Mouse (Mus musculus) gastrocnemius, postnatal 14 days (tissue): Measurements from ENCODE around the gene Btnl10. TPM values are rescaled to one million over a fixed set of nuclear protein-coding genes. Genes with fewer than 3 reads are reported as not detected.

ENCODE experiments used
- DNase-seq: peaks from one replicate; pipeline ENCODE4 v3.0.0; 2021; ENCODE audit warnings: mixed read lengths
- intact Hi-C: fragments of 180-260 bp; cut with DNase I; formaldehyde crosslinking; loops from one replicate; pipeline ENCODE4 v1.15.1; 2025; ENCODE audit warnings: low total_unique reads
- long read RNA-seq, 2 experiments: library from polyadenylated mRNA; stranded (forward); transcript quantifications; one replicate each; pipeline ENCODE4 v2.0.0; 2021
- total RNA-seq, 2 experiments: library from RNA; stranded (reverse); gene quantifications; 2 replicates each; pipeline ENCODE4 v1.2.3; 2021

Gene Btnl10
- not detected for total RNA-seq
- long read RNA-seq, experiment 1, result 0 reads
- long read RNA-seq, experiment 2, result 0 reads

GRCm38 (mm10) chr11:58917745-58918366 is at the start of gene Btnl10:
Gene Btnl10, plus strand, starts transcription at chr11:58917908.
- intact Hi-C loops, result no loop called here
- DNase-seq, result no peak

GRCm38 (mm10) chr11:58867954-58868330 is 49.8 kb upstream of the Btnl10 start:
- no peak for DNase-seq
- intact Hi-C loops, result no loop called here

GRCm38 (mm10) chr11:58870961-58871360 is 46.7 kb upstream of the Btnl10 start:
- intact Hi-C loops, result no loop called here
- no peak for DNase-seq

- no peak for DNase-seq
- intact Hi-C loops, result no loop called here
Observed at GRCm38 (mm10) chr11:58883756-58884155, 34.0 kb upstream of the Btnl10 start.

GRCm38 (mm10) chr11:58890511-58890910 is 27.2 kb upstream of the Btnl10 start:
- intact Hi-C loops, result no loop called here
- no peak for DNase-seq

GRCm38 (mm10) chr11:58894456-58894855 is 23.3 kb upstream of the Btnl10 start:
- DNase-seq, result no peak
- intact Hi-C loops, result no loop called here

- intact Hi-C loops, result no loop called here
- no peak for DNase-seq
Observed at GRCm38 (mm10) chr11:58897485-58897884, 20.2 kb upstream of the Btnl10 start.

- intact Hi-C loops, result no loop called here
- no peak for DNase-seq
Observed at GRCm38 (mm10) chr11:58901080-58901479, 16.6 kb upstream of the Btnl10 start.

- peak; percentile 95 for DNase-seq
- intact Hi-C loops, result no loop called here
Observed at GRCm38 (mm10) chr11:58903511-58904409, 13.9 kb upstream of the Btnl10 start, which contains the start of gene Zfp39. Gene Zfp39, minus strand, starts transcription at chr11:58904225.

- intact Hi-C loops, result no loop called here
- DNase-seq, result no peak
Observed at GRCm38 (mm10) chr11:58904410-58904718, 13.3 kb upstream of the Btnl10 start.

GRCm38 (mm10) chr11:58904838-58905237 is 12.9 kb upstream of the Btnl10 start:
- no peak for DNase-seq

GRCm38 (mm10) chr11:58913776-58914175 is 3.9 kb upstream of the Btnl10 start:
- intact Hi-C loops, result no loop called here

More at GRCm38 (mm10) chr11:58904838-58905237, 12.9 kb upstream of the Btnl10 start:
- intact Hi-C loops, result no loop called here

GRCm38 (mm10) chr11:58914461-58915028 is 3.2 kb upstream of the Btnl10 start:
- no peak for DNase-seq
- intact Hi-C loops, result no loop called here

More at GRCm38 (mm10) chr11:58913776-58914175, 3.9 kb upstream of the Btnl10 start:
- DNase-seq, result no peak

- DNase-seq, result no peak
- intact Hi-C loops, result no loop called here
Observed at GRCm38 (mm10) chr11:58916879-58917744, 596 bp upstream of the Btnl10 start.

- no peak for DNase-seq
- intact Hi-C loops, result no loop called here
Observed at GRCm38 (mm10) chr11:58918759-58919158, 1.1 kb downstream of the Btnl10 start.

GRCm38 (mm10) chr11:58922420-58922819 is 4.7 kb downstream of the Btnl10 start:
- intact Hi-C loops, result no loop called here

GRCm38 (mm10) chr11:58926651-58927050 is 8.9 kb downstream of the Btnl10 start:
- intact Hi-C loops, result no loop called here
- DNase-seq, result no peak

More at GRCm38 (mm10) chr11:58922420-58922819, 4.7 kb downstream of the Btnl10 start:
- DNase-seq, result no peak

GRCm38 (mm10) chr11:58927053-58927452 is 9.3 kb downstream of the Btnl10 start:
- intact Hi-C loops, result no loop called here
- no peak for DNase-seq

- intact Hi-C loops, result no loop called here
Observed at GRCm38 (mm10) chr11:58927790-58928651, 10.3 kb downstream of the Btnl10 start.

More at GRCm38 (mm10) chr11:58927790-58928651, 10.3 kb downstream of the Btnl10 start:
- peak; percentile 45 for DNase-seq
